Mouse (Mus musculus) ES-Bruce4 (cell line): Measurements from ENCODE around the gene Cldn13. TPM values are rescaled to one million over a fixed set of nuclear protein-coding genes. Genes with fewer than 3 reads are reported as not detected.

Experiments
- H3K27ac ChIP-seq: 2 replicates; pipeline ENCODE4 v1.5.1; 2012; ENCODE audit warnings: low read length, inconsistent platforms; ENCODE audit not compliant: insufficient read depth
- H3K27me3 ChIP-seq: 2 replicates; pipeline ENCODE4 v1.6.1; 2012; ENCODE audit warnings: mild to moderate bottlenecking, low read length, inconsistent platforms; ENCODE audit not compliant: control insufficient read depth, poor library complexity, insufficient read depth, severe bottlenecking
- H3K36me3 ChIP-seq: 2 replicates; pipeline ENCODE4 v1.6.1; 2012; ENCODE audit warnings: inconsistent platforms, mild to moderate bottlenecking, low read length, moderate library complexity; ENCODE audit not compliant: control insufficient read depth, poor library complexity, insufficient read depth, severe bottlenecking
- H3K4me1 ChIP-seq: one replicate; pipeline ENCODE4 v1.8.1; 2011; ENCODE audit warnings: low read length; ENCODE audit not compliant: control insufficient read depth, insufficient read depth
- H3K4me3 ChIP-seq: 2 replicates; pipeline ENCODE4 v1.5.1; 2011; ENCODE audit warnings: low read depth, mild to moderate bottlenecking, low read length
- H3K9ac ChIP-seq: 2 replicates; pipeline ENCODE4 v1.6.1; 2012; ENCODE audit warnings: low read depth, mild to moderate bottlenecking, inconsistent platforms; ENCODE audit not compliant: poor library complexity, severe bottlenecking
- H3K9me3 ChIP-seq: replicated peaks from 2 replicates; pipeline ENCODE4 v1.6.1; 2012; ENCODE audit warnings: mild to moderate bottlenecking, low read length, inconsistent platforms; ENCODE audit not compliant: control insufficient read depth, poor library complexity, insufficient read depth, severe bottlenecking
- CTCF ChIP-seq: IDR thresholded peaks from one replicate; pipeline ENCODE4 v1.8.1; 2011; ENCODE audit warnings: low read depth, low read length
- EP300 ChIP-seq: IDR thresholded peaks from 2 replicates; pipeline ENCODE4 v1.6.1; 2011; ENCODE audit warnings: low read depth, low read length; ENCODE audit not compliant: insufficient read depth
- POLR2A ChIP-seq: IDR thresholded peaks from one replicate; pipeline ENCODE4 v1.8.1; 2011; ENCODE audit warnings: low read length; ENCODE audit not compliant: insufficient read depth
- polyA plus RNA-seq: library from polyadenylated mRNA; stranded (reverse); fragments of >200 nt; gene quantifications from 2 replicates; pipeline ENCODE4 v1.2.4, GENCODE M21; 2011; ENCODE audit warnings: low read depth; ENCODE audit not compliant: missing spikeins, insufficient read depth, insufficient read length

The Cldn13 gene
- polyA plus RNA-seq, 1 experiment, result not detected

- H3K27ac ChIP-seq, result no peak overlapping the region
- no peaks in the 10 kb centered on the region for H3K9me3 ChIP-seq
- no peaks in the 10 kb centered on the region for H3K36me3 ChIP-seq
- TF ChIP-seq POLR2A (no peak), EP300 (no peak), CTCF (no peak)
- H3K4me1 ChIP-seq, result peaks cover 11% of the 10 kb centered on the region
- no peak overlapping the region for H3K9ac ChIP-seq
- H3K27me3 ChIP-seq, result no peaks in the 10 kb centered on the region
- no peak overlapping the region for H3K4me3 ChIP-seq
These were observed 40.2 kb upstream of the Cldn13 start for GRCm38 (mm10) chr5:134955491-134955890.

GRCm38 (mm10) chr5:134951053-134951884, 35.9 kb upstream of the Cldn13 start:
- Histone ChIP-seq H3K4me3 (peak overlapping the region; percentile 53), H3K4me1 (peaks cover 7% of the 10 kb centered on the region), H3K27me3 (no peaks in the 10 kb centered on the region), H3K9ac (peak overlapping the region; percentile 37), H3K27ac (peak overlapping the region; percentile 57), H3K9me3 (no peaks in the 10 kb centered on the region), H3K36me3 (no peaks in the 10 kb centered on the region)
- TF ChIP-seq CTCF (no peak), POLR2A (peak; percentile 20), EP300 (peak; percentile 81)

DNA sequence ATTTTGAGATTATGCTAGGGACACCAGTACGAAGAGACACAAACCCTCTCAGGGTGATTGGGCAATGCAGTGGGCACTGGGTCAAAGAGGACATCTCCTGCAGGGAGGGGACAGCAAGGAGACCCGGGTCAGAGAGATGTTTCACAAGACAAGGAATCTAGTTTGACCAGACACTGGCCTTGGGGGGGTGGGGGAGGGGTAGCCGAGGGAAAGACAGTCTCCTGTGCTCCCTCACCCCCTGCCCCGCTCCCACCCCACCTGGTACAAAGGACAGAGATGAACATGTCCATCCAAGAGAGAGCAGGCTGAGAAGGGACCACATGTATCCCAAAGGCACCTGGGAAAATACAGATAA, 32.7 kb upstream of the Cldn13 start:
- no peak overlapping the region for H3K4me3 ChIP-seq
- H3K36me3 ChIP-seq, result no peaks in the 10 kb centered on the region
- H3K9ac ChIP-seq, result no peak overlapping the region
- no peaks in the 10 kb centered on the region for H3K9me3 ChIP-seq
- no peaks in the 10 kb centered on the region for H3K27me3 ChIP-seq
- H3K4me1 ChIP-seq, result peaks cover 6% of the 10 kb centered on the region
- TF ChIP-seq POLR2A (no peak), EP300 (peak; percentile 89)
- peak overlapping the region; percentile 85 for H3K27ac ChIP-seq

DNA sequence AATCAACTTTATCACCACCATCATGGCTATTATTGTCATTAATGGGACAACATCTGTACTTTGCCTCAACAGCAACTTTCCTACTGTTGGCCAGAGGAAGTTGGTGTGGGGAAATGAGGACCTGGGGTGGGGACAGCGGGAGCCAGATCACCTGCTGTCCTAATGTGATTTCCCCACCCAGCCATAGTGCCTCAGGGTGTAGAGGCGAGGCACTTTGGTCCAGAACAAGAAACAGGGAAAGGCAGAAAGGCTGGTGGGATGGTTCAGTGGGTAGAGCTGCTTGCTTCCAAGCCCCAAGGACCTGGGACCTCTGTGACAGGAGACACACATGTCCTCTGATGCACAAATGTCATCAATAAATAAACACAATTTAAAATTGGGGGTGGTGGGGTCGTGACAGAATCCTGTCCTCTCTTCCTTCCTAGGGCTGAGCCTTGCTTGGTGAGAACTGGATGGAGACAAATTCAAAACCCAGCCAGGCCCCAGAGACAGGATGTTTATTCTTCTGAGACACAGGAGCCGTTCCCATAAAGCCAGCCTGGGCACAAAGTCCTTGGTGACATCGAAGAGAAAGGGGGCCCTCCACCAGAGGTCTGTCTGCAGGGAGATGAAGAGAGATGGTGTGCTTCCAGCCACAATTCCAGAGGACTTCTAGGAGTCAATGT, 32.2 kb upstream of the Cldn13 start:
- Histone ChIP-seq H3K27me3 (no peaks in the 10 kb centered on the region), H3K9ac (no peak overlapping the region), H3K36me3 (no peaks in the 10 kb centered on the region), H3K4me3 (no peak overlapping the region), H3K9me3 (no peaks in the 10 kb centered on the region), H3K27ac (peak overlapping the region; percentile 85), H3K4me1 (peaks cover 4% of the 10 kb centered on the region)
- TF ChIP-seq CTCF, result no peak
- TF ChIP-seq EP300, result peak; percentile 97
- TF ChIP-seq POLR2A, result no peak

DNA sequence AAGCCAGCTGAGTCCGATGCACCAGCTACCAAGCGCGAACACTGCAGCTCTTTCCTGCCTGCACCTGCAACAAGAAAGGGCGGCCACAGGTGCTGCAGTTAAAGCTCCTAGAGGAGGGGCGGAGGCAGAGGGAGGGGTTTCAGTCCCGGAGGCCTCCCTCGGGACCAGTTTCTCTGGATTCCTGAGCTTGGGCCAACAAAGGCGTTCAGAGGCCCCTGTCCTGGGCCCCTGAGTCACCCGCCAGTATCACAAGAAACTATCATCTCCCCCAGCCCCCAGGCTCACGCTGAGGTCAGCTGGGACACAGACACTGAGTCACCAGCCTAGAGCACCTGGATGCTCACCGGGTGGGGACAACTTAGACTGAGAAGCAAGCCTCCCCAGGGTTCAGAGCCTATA, 31.5 kb upstream of the Cldn13 start, which contains the start of gene Cldn4:
Gene Cldn4 (minus strand): TSS at position 78 of the 399 bp plus-strand sequence.
- H3K36me3 ChIP-seq, result no peaks in the 10 kb centered on the region
- peak within 1 kb of the TSS; percentile 96 for H3K4me3 ChIP-seq
- H3K4me1 ChIP-seq, result peaks cover 4% of the 10 kb centered on the region
- H3K27me3 ChIP-seq, result no peaks in the 10 kb centered on the region
- TF ChIP-seq POLR2A (peak; percentile 97), CTCF (no peak), EP300 (peak; percentile 98)
- peak within 1 kb of the TSS; percentile 85 for H3K9ac ChIP-seq
- peak within 1 kb of the TSS; percentile 85 for H3K27ac ChIP-seq
- H3K9me3 ChIP-seq, result no peaks in the 10 kb centered on the region
